Mouse (Mus musculus): Measurements from ENCODE around the gene Palld. TPM values are rescaled to one million over a fixed set of nuclear protein-coding genes. Genes with fewer than 3 reads are reported as not detected.

Palld gene
- 48.8 and 51.6 TPM in 2 replicates for polyA plus RNA-seq (2016; fragmentation: Nextera tagmentation; extraction: Ambion mirVana)

- H3K27me3 ChIP-seq (ENCODE audit: poor library complexity, severe bottlenecking) = no peaks in the 10 kb centered on the region
- H3K4me3 ChIP-seq = no peak within 1 kb of the TSS
- H3K36me3 ChIP-seq (replicated peaks) = no peaks in the 10 kb centered on the region
- 88% methylated on average over 5 of the region's 5 CpGs for WGBS
- no peaks in the 10 kb centered on the region for H3K9me3 ChIP-seq
- H3K27ac ChIP-seq = no peak within 1 kb of the TSS
- H3K4me1 ChIP-seq = peaks cover 7% of the 10 kb centered on the region
- DNase-seq (ENCODE audit: extremely low spot score, low spot score) = no peak
Measured at GRCm38 (mm10) chr8:61902521-61902920, at the start of gene Palld. TSS of gene Palld (minus strand) at chr8:61902690.

- Histone ChIP-seq H3K36me3 (replicated peaks) (no peaks in the 10 kb centered on the region), H3K4me1 (peaks cover 8% of the 10 kb centered on the region; the same call in 1 of the 2 replicates), H3K27me3 (ENCODE audit: poor library complexity, severe bottlenecking) (no peaks in the 10 kb centered on the region), H3K27ac (no peak overlapping the region), H3K9me3 (no peaks in the 10 kb centered on the region), H3K4me3 (no peak overlapping the region)
- DNase-seq (ENCODE audit: extremely low spot score, low spot score) = no peak
- 83% methylated on average over 2 of the region's 2 CpGs for WGBS
Measured at GRCm38 (mm10) chr8:61937576-61937975, 35.1 kb upstream of the Palld start.

- WGBS = 46% methylated on average over 2 of the region's 2 CpGs
- H3K27me3 ChIP-seq (ENCODE audit: poor library complexity, severe bottlenecking) = peaks cover 6% of the 10 kb centered on the region; the same call in 1 of the 2 replicates
Measured at GRCm38 (mm10) chr8:61933243-61933642, 30.8 kb upstream of the Palld start.

GRCm38 (mm10) chr8:61927777-61928494, 25.4 kb upstream of the Palld start, which contains the start of gene Ddx60:
TSS of gene Ddx60 (plus strand) at chr8:61928087.
- 11% methylated on average over 22 of the region's 22 CpGs for WGBS
- H3K36me3 ChIP-seq (replicated peaks) = no peaks in the 10 kb centered on the region
- DNase-seq (ENCODE audit: extremely low spot score, low spot score) = no peak
- peaks cover 22% of the 10 kb centered on the region for H3K27me3 ChIP-seq (ENCODE audit: poor library complexity, severe bottlenecking)
- H3K27ac ChIP-seq = peak within 1 kb of the TSS; percentile 32; the same call in 1 of the 2 replicates
- H3K4me1 ChIP-seq = peaks cover 8% of the 10 kb centered on the region
- H3K4me3 ChIP-seq = peak within 1 kb of the TSS; percentile 50
- no peaks in the 10 kb centered on the region for H3K9me3 ChIP-seq

More at GRCm38 (mm10) chr8:61933243-61933642, 30.8 kb upstream of the Palld start:
- peaks cover 9% of the 10 kb centered on the region for H3K4me1 ChIP-seq
- H3K36me3 ChIP-seq (replicated peaks) = no peaks in the 10 kb centered on the region
- H3K27ac ChIP-seq = no peak overlapping the region
- DNase-seq (ENCODE audit: extremely low spot score, low spot score) = no peak
- H3K4me3 ChIP-seq = no peak overlapping the region
- no peaks in the 10 kb centered on the region for H3K9me3 ChIP-seq

- Histone ChIP-seq H3K4me1 (peaks cover 8% of the 10 kb centered on the region), H3K9me3 (no peaks in the 10 kb centered on the region), H3K27me3 (ENCODE audit: poor library complexity, severe bottlenecking) (peaks cover 22% of the 10 kb centered on the region), H3K27ac (no peak overlapping the region), H3K4me3 (no peak overlapping the region), H3K36me3 (replicated peaks) (no peaks in the 10 kb centered on the region)
- no peak for DNase-seq (ENCODE audit: extremely low spot score, low spot score)
- WGBS = 86% methylated on average over 1 of the region's 1 CpGs
Measured at GRCm38 (mm10) chr8:61924518-61924917, 22.0 kb upstream of the Palld start.

- no peaks in the 10 kb centered on the region for H3K4me1 ChIP-seq
- no peak overlapping the region for H3K4me3 ChIP-seq
- WGBS = 90% methylated on average over 10 of the region's 10 CpGs
- H3K27me3 ChIP-seq (ENCODE audit: poor library complexity, severe bottlenecking) = 0 out of 2 replicates have a peak, but pooled peaks cover under 1% of the 10 kb centered on the region
- H3K36me3 ChIP-seq (replicated peaks) = no peaks in the 10 kb centered on the region
- DNase-seq (ENCODE audit: extremely low spot score, low spot score) = no peak
- no peaks in the 10 kb centered on the region for H3K9me3 ChIP-seq
- H3K27ac ChIP-seq = no peak overlapping the region
Measured at GRCm38 (mm10) chr8:61921454-61922054, 19.1 kb upstream of the Palld start.

- H3K27ac ChIP-seq = no peak overlapping the region
- no peaks in the 10 kb centered on the region for H3K27me3 ChIP-seq (ENCODE audit: poor library complexity, severe bottlenecking)
- WGBS = 88% methylated on average over 7 of the region's 7 CpGs
- no peak overlapping the region for H3K4me3 ChIP-seq
- no peaks in the 10 kb centered on the region for H3K4me1 ChIP-seq
- DNase-seq (ENCODE audit: extremely low spot score, low spot score) = no peak
- no peaks in the 10 kb centered on the region for H3K36me3 ChIP-seq (replicated peaks)
- H3K9me3 ChIP-seq = no peaks in the 10 kb centered on the region
Measured at GRCm38 (mm10) chr8:61920389-61920788, 17.9 kb upstream of the Palld start.

GRCm38 (mm10) chr8:61919145-61919788, 16.8 kb upstream of the Palld start:
- Histone ChIP-seq H3K4me3 (no peak overlapping the region), H3K36me3 (replicated peaks) (no peaks in the 10 kb centered on the region), H3K4me1 (no peaks in the 10 kb centered on the region), H3K9me3 (no peaks in the 10 kb centered on the region), H3K27ac (no peak overlapping the region), H3K27me3 (ENCODE audit: poor library complexity, severe bottlenecking) (no peaks in the 10 kb centered on the region)
- 91% methylated on average over 2 of the region's 2 CpGs for WGBS
- DNase-seq (ENCODE audit: extremely low spot score, low spot score) = no peak

GRCm38 (mm10) chr8:61917287-61917686, 14.8 kb upstream of the Palld start:
- H3K4me1 ChIP-seq = no peaks in the 10 kb centered on the region
- H3K27ac ChIP-seq = no peak overlapping the region
- no peaks in the 10 kb centered on the region for H3K27me3 ChIP-seq (ENCODE audit: poor library complexity, severe bottlenecking)
- WGBS = 90% methylated on average over 4 of the region's 4 CpGs
- H3K9me3 ChIP-seq = no peaks in the 10 kb centered on the region
- no peak for DNase-seq (ENCODE audit: extremely low spot score, low spot score)
- H3K4me3 ChIP-seq = no peak overlapping the region
- no peaks in the 10 kb centered on the region for H3K36me3 ChIP-seq (replicated peaks)

- Histone ChIP-seq H3K27me3 (ENCODE audit: poor library complexity, severe bottlenecking) (no peaks in the 10 kb centered on the region), H3K4me3 (no peak overlapping the region), H3K36me3 (replicated peaks) (no peaks in the 10 kb centered on the region), H3K4me1 (no peaks in the 10 kb centered on the region), H3K27ac (no peak overlapping the region), H3K9me3 (no peaks in the 10 kb centered on the region)
- DNase-seq (ENCODE audit: extremely low spot score, low spot score) = no peak
- WGBS = 92% methylated on average over 9 of the region's 9 CpGs
Measured at GRCm38 (mm10) chr8:61913957-61914356, 11.5 kb upstream of the Palld start.

- H3K36me3 ChIP-seq (replicated peaks) = no peaks in the 10 kb centered on the region
- H3K4me3 ChIP-seq = no peak overlapping the region
- no peaks in the 10 kb centered on the region for H3K4me1 ChIP-seq
- DNase-seq (ENCODE audit: extremely low spot score, low spot score) = no peak
- no peaks in the 10 kb centered on the region for H3K27me3 ChIP-seq (ENCODE audit: poor library complexity, severe bottlenecking)
- no peak overlapping the region for H3K27ac ChIP-seq
- WGBS = 95% methylated on average over 5 of the region's 5 CpGs
- H3K9me3 ChIP-seq = no peaks in the 10 kb centered on the region
Measured at GRCm38 (mm10) chr8:61912817-61913216, 10.3 kb upstream of the Palld start.

GRCm38 (mm10) chr8:61909313-61909712, 6.8 kb upstream of the Palld start:
- DNase-seq (ENCODE audit: extremely low spot score, low spot score) = no peak
- Histone ChIP-seq H3K36me3 (replicated peaks) (no peaks in the 10 kb centered on the region), H3K9me3 (no peaks in the 10 kb centered on the region), H3K27ac (no peak overlapping the region), H3K4me1 (no peaks in the 10 kb centered on the region), H3K4me3 (no peak overlapping the region), H3K27me3 (ENCODE audit: poor library complexity, severe bottlenecking) (no peaks in the 10 kb centered on the region)
- WGBS = 91% methylated on average over 3 of the region's 3 CpGs
